Mouse (Mus musculus): ENCODE measurements around the gene Dusp14.

Dusp14 gene

GRCm38 (mm10) chr11:84069034-84069370 lies at the start of gene Dusp14:
Dusp14 (minus strand) TSS chr11:84069261.
- no peak for DNase-seq (ENCODE audit: low spot score in 2 of 2)

GRCm38 (mm10) chr11:84117431-84117830 lies 48.4 kb upstream of the Dusp14 start:
- DNase-seq (ENCODE audit: low spot score in 2 of 2), result no peak

- DNase-seq (ENCODE audit: low spot score in 2 of 2), result no peak
Measured at GRCm38 (mm10) chr11:84116221-84116620, 47.2 kb upstream of the Dusp14 start.

- DNase-seq (ENCODE audit: low spot score in 2 of 2), result peak; percentile 37 to 45
Measured at GRCm38 (mm10) chr11:84115646-84116045, 46.6 kb upstream of the Dusp14 start.

- DNase-seq (ENCODE audit: low spot score in 2 of 2), result no peak
Measured at GRCm38 (mm10) chr11:84113623-84114022, 44.6 kb upstream of the Dusp14 start.

- DNase-seq (ENCODE audit: low spot score in 2 of 2), result no peak
Measured at GRCm38 (mm10) chr11:84107137-84107536, 38.1 kb upstream of the Dusp14 start.

- no peak for DNase-seq (ENCODE audit: low spot score in 2 of 2)
Measured at GRCm38 (mm10) chr11:84104036-84104435, 35.0 kb upstream of the Dusp14 start.

- DNase-seq (ENCODE audit: low spot score in 2 of 2), result no peak
Measured at GRCm38 (mm10) chr11:84101182-84101581, 32.1 kb upstream of the Dusp14 start.

GRCm38 (mm10) chr11:84097251-84097998 lies 28.4 kb upstream of the Dusp14 start:
- DNase-seq (ENCODE audit: low spot score in 2 of 2), result no peak

- DNase-seq (ENCODE audit: low spot score in 2 of 2), result no peak
Measured at GRCm38 (mm10) chr11:84095084-84095483, 26.0 kb upstream of the Dusp14 start.

GRCm38 (mm10) chr11:84090572-84090971 lies 21.5 kb upstream of the Dusp14 start:
- no peak for DNase-seq (ENCODE audit: low spot score in 2 of 2)

- DNase-seq (ENCODE audit: low spot score in 2 of 2), result no peak
Measured at GRCm38 (mm10) chr11:84081901-84082300, 12.8 kb upstream of the Dusp14 start.

- DNase-seq (ENCODE audit: low spot score in 2 of 2), result no peak
Measured at GRCm38 (mm10) chr11:84080327-84080726, 11.3 kb upstream of the Dusp14 start.

- no peak for DNase-seq (ENCODE audit: low spot score in 2 of 2)
Measured at GRCm38 (mm10) chr11:84079887-84080286, 10.8 kb upstream of the Dusp14 start.

- DNase-seq (ENCODE audit: low spot score in 2 of 2), result no peak
Measured at GRCm38 (mm10) chr11:84079361-84079760, 10.3 kb upstream of the Dusp14 start.

- DNase-seq (ENCODE audit: low spot score in 2 of 2), result no peak
Measured at GRCm38 (mm10) chr11:84078601-84079000, 9.5 kb upstream of the Dusp14 start.

GRCm38 (mm10) chr11:84077008-84077407 lies 7.9 kb upstream of the Dusp14 start:
- DNase-seq (ENCODE audit: low spot score in 2 of 2), result no peak

GRCm38 (mm10) chr11:84073816-84074764 lies 5.0 kb upstream of the Dusp14 start:
- peak in 1 of 2 experiments; percentile 29 for DNase-seq (ENCODE audit: low spot score in 2 of 2)

GRCm38 (mm10) chr11:84072904-84073651 lies 4.0 kb upstream of the Dusp14 start:
- peak; percentile 62 to 74 for DNase-seq (ENCODE audit: low spot score in 2 of 2)

- DNase-seq (ENCODE audit: low spot score in 2 of 2), result peak; percentile 21 to 40
Measured at GRCm38 (mm10) chr11:84068191-84069033, 649 bp downstream of the Dusp14 start.

GRCm38 (mm10) chr11:84067720-84068190 lies 1.3 kb downstream of the Dusp14 start:
- DNase-seq (ENCODE audit: low spot score in 2 of 2), result peak in 1 of 2 experiments; percentile 29

Measured in heart, adult 9 months (tissue).